Comparison of ENCODE assay signal across 13 mouse cellular contexts in the genomic region with DNA sequence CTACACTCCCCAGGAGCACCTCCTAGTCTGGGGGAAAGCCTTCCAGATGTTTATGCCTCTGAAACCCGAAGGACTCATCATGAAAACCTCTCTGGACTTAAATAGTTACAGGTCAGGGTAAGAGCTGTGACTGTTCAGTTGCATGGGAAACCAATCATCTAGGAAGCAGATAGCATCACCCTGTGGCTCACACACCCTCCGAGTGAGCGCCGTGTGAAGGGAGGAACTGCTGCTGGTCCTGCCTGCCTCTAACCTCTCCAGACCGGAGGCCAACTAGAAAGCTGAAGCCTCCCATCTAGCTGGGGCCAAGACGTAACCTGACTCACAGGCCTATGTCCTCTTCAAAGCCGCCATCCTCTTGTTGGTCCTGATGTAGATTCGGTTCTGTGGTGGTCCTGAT. TPM values are rescaled to one million over a fixed set of nuclear protein-coding genes. Genes with fewer than 3 reads are reported as not detected.
DNase-seq lines count a peak whose midpoint lies in the region; ATAC-seq and TF ChIP-seq lines count a peak whose summit lies in the region.
"Had no signal": no experiment of that assay in that cellular context is flagged by ENCODE, and none has a peak within 500 bp of the region (broad histone marks: within the 10 kb centered on the region; RNA-seq: fewer than 3 reads in every experiment).

No protein-coding gene starts in this region.

- TF ChIP-seq CTCF in gastrocnemius, adult 2 months (IDR thresholded peaks at IDR 0.05): no peak
- TF ChIP-seq CTCF in lung, postnatal 0 days (IDR thresholded peaks at IDR 0.05): no peak
- no peak for TF ChIP-seq CTCF in lung, adult 2 months (IDR thresholded peaks at IDR 0.05; ENCODE audit: insufficient read depth, low read length)
- no peak for TF ChIP-seq CTCF in small intestine, adult 2 months (IDR thresholded peaks at IDR 0.05; ENCODE audit: extremely low read depth, insufficient read length, insufficient replicate concordance, low read depth, low read length)
- TF ChIP-seq CTCF in hindbrain, postnatal 0 days (IDR thresholded peaks at IDR 0.05; ENCODE audit: low read depth): no peak

- no peak for TF ChIP-seq POLR2A in lung, adult 2 months (IDR thresholded peaks at IDR 0.05; ENCODE audit: borderline replicate concordance, extremely low read depth, low read depth, low read length)
- no peak for TF ChIP-seq POLR2A in small intestine, adult 2 months (IDR thresholded peaks at IDR 0.05; ENCODE audit: low read depth, low read length)

- peak overlapping the region; percentile 82 for H3K27ac ChIP-seq in gastrocnemius, adult 2 months
- H3K27ac ChIP-seq in lung, postnatal 0 days (ENCODE audit: low read length): peak overlapping the region; percentile 83
- H3K27ac ChIP-seq in intestine, embryonic 15.5 days: peak overlapping the region; percentile 86
- peak overlapping the region; percentile 84 for H3K27ac ChIP-seq in small intestine, adult 2 months (ENCODE audit: insufficient read depth, low read depth, low read length)
- no peak overlapping the region for H3K27ac ChIP-seq in hindbrain, postnatal 0 days
- H3K27ac ChIP-seq: embryonic facial prominence, embryonic 12.5 days; forebrain, embryonic 15.5 days; limb, embryonic 13.5 days; midbrain, embryonic 12.5 days had no signal

- TF ChIP-seq EP300 in lung, postnatal 0 days (IDR thresholded peaks at IDR 0.05): no peak

- H3K9me3 ChIP-seq in lung, postnatal 0 days (ENCODE audit: low read length): no peaks in the 10 kb centered on the region
- H3K9me3 ChIP-seq in intestine, embryonic 15.5 days: no peaks in the 10 kb centered on the region
- H3K9me3 ChIP-seq in hindbrain, postnatal 0 days (ENCODE audit: low read length): no peaks in the 10 kb centered on the region
- H3K9me3 ChIP-seq: embryonic facial prominence, embryonic 12.5 days; forebrain, embryonic 15.5 days; limb, embryonic 13.5 days; midbrain, embryonic 12.5 days had no signal

- no peak overlapping the region for H3K4me3 ChIP-seq in gastrocnemius, adult 2 months
- H3K4me3 ChIP-seq in lung, postnatal 0 days (ENCODE audit: low read depth, low read length): no peak overlapping the region
- H3K4me3 ChIP-seq in lung, adult 2 months (replicated peaks; ENCODE audit: extremely low read depth, low read depth, low read length): no peak overlapping the region
- H3K4me3 ChIP-seq in intestine, embryonic 15.5 days (replicated peaks): no peak overlapping the region
- no peak overlapping the region for H3K4me3 ChIP-seq in small intestine, adult 2 months (ENCODE audit: low read depth, low read length)
- H3K4me3 ChIP-seq in hindbrain, postnatal 0 days (ENCODE audit: low read length): no peak overlapping the region
- H3K4me3 ChIP-seq: embryonic facial prominence, embryonic 12.5 days; forebrain, embryonic 15.5 days; limb, embryonic 13.5 days; midbrain, embryonic 12.5 days had no signal

- intact Hi-C loops in gastrocnemius, adult 2 months (cut with DNase I): no loop called here
- intact Hi-C loops in gastrocnemius, postnatal 14 days (cut with DNase I; ENCODE audit: low total_unique reads): no loop called here

- H3K9ac ChIP-seq in lung, postnatal 0 days (replicated peaks; ENCODE audit: low read depth): no peak overlapping the region
- no peak overlapping the region for H3K9ac ChIP-seq in intestine, embryonic 15.5 days
- H3K9ac ChIP-seq in hindbrain, postnatal 0 days (replicated peaks; ENCODE audit: low read length): no peak overlapping the region
- H3K9ac ChIP-seq: embryonic facial prominence, embryonic 12.5 days; forebrain, embryonic 15.5 days; limb, embryonic 13.5 days; midbrain, embryonic 12.5 days had no signal

- ATAC-seq in lung, postnatal 0 days: no peak
- ATAC-seq in intestine, embryonic 15.5 days: no peak; the same call in 1 of the 2 replicates
- no peak for ATAC-seq in hindbrain, postnatal 0 days
- ATAC-seq: forebrain, embryonic 15.5 days had no signal

- no peak overlapping the region for H3K4me2 ChIP-seq in lung, postnatal 0 days (replicated peaks; ENCODE audit: low read depth, low read length)
- H3K4me2 ChIP-seq in intestine, embryonic 15.5 days (replicated peaks): peak overlapping the region; percentile 42; the same call in 1 of the 2 replicates
- H3K4me2 ChIP-seq in hindbrain, postnatal 0 days (ENCODE audit: low read depth, low read length): no peak overlapping the region
- H3K4me2 ChIP-seq: embryonic facial prominence, embryonic 12.5 days; forebrain, embryonic 15.5 days; limb, embryonic 13.5 days; midbrain, embryonic 12.5 days had no signal

- peaks cover 22% of the 10 kb centered on the region for H3K4me1 ChIP-seq in lung, postnatal 0 days (ENCODE audit: insufficient read depth, low read depth, low read length)
- peaks cover 41% of the 10 kb centered on the region for H3K4me1 ChIP-seq in lung, adult 2 months (ENCODE audit: control insufficient read depth, insufficient read depth, low read length)
- peaks cover 62% of the 10 kb centered on the region for H3K4me1 ChIP-seq in intestine, embryonic 15.5 days (replicated peaks)
- H3K4me1 ChIP-seq in small intestine, adult 2 months (ENCODE audit: control insufficient read depth, insufficient read depth, insufficient read length, low read length): peaks cover 52% of the 10 kb centered on the region
- no peaks in the 10 kb centered on the region; the same call in 1 of the 2 replicates for H3K4me1 ChIP-seq in hindbrain, postnatal 0 days (ENCODE audit: insufficient read depth, low read length)

- H3K36me3 ChIP-seq in lung, postnatal 0 days (ENCODE audit: insufficient read depth, low read length): no peaks in the 10 kb centered on the region
- no peaks in the 10 kb centered on the region for H3K36me3 ChIP-seq in intestine, embryonic 15.5 days
- H3K36me3 ChIP-seq in small intestine, adult 2 months (ENCODE audit: control insufficient read depth, insufficient read depth, low read length): 0 out of 2 replicates have a peak, but pooled peaks cover 2% of the 10 kb centered on the region
- no peaks in the 10 kb centered on the region for H3K36me3 ChIP-seq in hindbrain, postnatal 0 days (ENCODE audit: insufficient read depth, low read length)
- H3K36me3 ChIP-seq: embryonic facial prominence, embryonic 12.5 days; forebrain, embryonic 15.5 days; midbrain, embryonic 12.5 days had no signal

- no peaks in the 10 kb centered on the region for H3K27me3 ChIP-seq in lung, postnatal 0 days (replicated peaks; ENCODE audit: insufficient read depth, low read length)
- no peaks in the 10 kb centered on the region for H3K27me3 ChIP-seq in intestine, embryonic 15.5 days (replicated peaks)
- H3K27me3 ChIP-seq in small intestine, adult 2 months (ENCODE audit: control insufficient read depth, insufficient read depth, low read length): no peaks in the 10 kb centered on the region
- H3K27me3 ChIP-seq in hindbrain, postnatal 0 days (ENCODE audit: insufficient read depth, low read length): no peaks in the 10 kb centered on the region
- H3K27me3 ChIP-seq: embryonic facial prominence, embryonic 12.5 days; forebrain, embryonic 15.5 days; limb, embryonic 13.5 days; midbrain, embryonic 12.5 days had no signal

- 89% methylated on average over 8 of the region's 8 CpGs for WGBS in lung, postnatal 0 days
- 62% methylated on average over 8 of the region's 8 CpGs for WGBS in lung, adult 2 months
- 86% methylated on average over 8 of the region's 8 CpGs for WGBS in intestine, embryonic 15.5 days
- 85% methylated on average over 8 of the region's 8 CpGs for WGBS in small intestine, adult 2 months
- WGBS in hindbrain, postnatal 0 days: 96% methylated on average over 8 of the region's 8 CpGs

- DNase-seq in gastrocnemius, adult 2 months: no peak
- DNase-seq in gastrocnemius, postnatal 14 days: no peak
- no peak for DNase-seq in lung, postnatal 0 days (ENCODE audit: low spot score)
- DNase-seq in lung, adult 2 months: no peak
- no peak for DNase-seq in hindbrain, postnatal 0 days (ENCODE audit: low spot score)
- no peak for DNase-seq in layer of hippocampus, postnatal 25 days (ENCODE audit: extremely low spot score in 1 of 2, low spot score in 1 of 2)
- DNase-seq: kidney, postnatal 4 days had no signal

RNA-seq across cellular contexts. Expression of a gene that starts 53.2 kb away (rescaled TPM):
- 10 to 100 TPM; 57.9 to 80.9 TPM for total RNA-seq in gastrocnemius, adult 2 months (2021)
- total RNA-seq in gastrocnemius, postnatal 14 days (2021): 10 to 100 TPM; 60.2 to 61.9 TPM
- 102 and 105 TPM in 2 replicates for polyA plus RNA-seq in lung, postnatal 0 days (2015; fragmentation: Nextera tagmentation; extraction: Ambion mirVana)
- 30.4 and 45.1 TPM in 2 replicates for polyA plus RNA-seq in lung, adult 2 months (2012; rRNA removed)
- polyA plus RNA-seq in intestine, embryonic 15.5 days (2015; fragmentation: Nextera tagmentation; extraction: Ambion mirVana): 140 and 162 TPM in 2 replicates
- 12.3 and 19.3 TPM in 2 replicates for polyA plus RNA-seq in small intestine, adult 2 months (2012; rRNA removed)
- total RNA-seq in hindbrain, postnatal 0 days (2014; rRNA removed): 108 and 118 TPM in 2 replicates
- 162 and 163 TPM in 2 replicates for polyA plus RNA-seq in hindbrain, postnatal 0 days (2015; fragmentation: Nextera tagmentation; extraction: Ambion mirVana)
- total RNA-seq in layer of hippocampus, postnatal 25 days (2021): 100 to 1,000 TPM; 242 to 246 TPM
